Mouse (Mus musculus) midbrain, postnatal 0 days (tissue): ENCODE measurements around the gene Lypd6b. TPM values are rescaled to one million over a fixed set of nuclear protein-coding genes. Genes with fewer than 3 reads are reported as not detected.

Experiments used
- ATAC-seq: fragments of 200-750 bp; cut with Nextera tagmentation; 2 replicates; pipeline ENCODE4 v1.8.0; 2017; ENCODE audit warnings: moderate number of reproducible peaks, mild to moderate bottlenecking, moderate TSS enrichment, moderate library complexity; ENCODE audit not compliant: low FRiP score
- DNase-seq: peaks from one replicate; pipeline ENCODE4 v3.0.0-alpha.2; 2015; ENCODE audit warnings: low spot score
- H3K27ac ChIP-seq: fragments of 300-500 bp; sonication (generic); 2 replicates; pipeline ENCODE4 v1.5.1; 2014; ENCODE audit warnings: low read depth, mild to moderate bottlenecking, low read length, mixed read lengths
- H3K27me3 ChIP-seq: fragments of 300-500 bp; sonication (generic); 2 replicates; pipeline ENCODE4 v1.6.1; 2014; ENCODE audit warnings: low read length, control low read depth, mixed read lengths; ENCODE audit not compliant: insufficient read depth
- H3K36me3 ChIP-seq: fragments of 300-500 bp; sonication (generic); 2 replicates; pipeline ENCODE4 v1.6.1; 2014; ENCODE audit warnings: low read length, control low read depth, mixed read lengths; ENCODE audit not compliant: insufficient read depth
- H3K4me1 ChIP-seq: fragments of 300-500 bp; sonication (generic); 2 replicates; pipeline ENCODE4 v1.6.1; 2014; ENCODE audit warnings: mild to moderate bottlenecking, control low read depth, antibody characterized with exemption, low read length, mixed read lengths; ENCODE audit not compliant: insufficient read depth
- H3K4me2 ChIP-seq: fragments of 300-500 bp; sonication (generic); 2 replicates; pipeline ENCODE4 v1.6.1; 2014; ENCODE audit warnings: low read depth, mild to moderate bottlenecking, low read length, mixed read lengths; ENCODE audit not compliant: poor library complexity, severe bottlenecking
- H3K4me3 ChIP-seq: fragments of 300-500 bp; sonication (generic); 2 replicates; pipeline ENCODE4 v1.5.1; 2014; ENCODE audit warnings: low read depth, mild to moderate bottlenecking, low read length, moderate library complexity
- H3K9ac ChIP-seq: fragments of 300-500 bp; sonication (generic); replicated peaks from 2 replicates; pipeline ENCODE4 v1.6.1; 2014; ENCODE audit warnings: mild to moderate bottlenecking, low read length, moderate library complexity, mixed read lengths; ENCODE audit not compliant: poor library complexity, severe bottlenecking
- H3K9me3 ChIP-seq: fragments of 300-500 bp; sonication (generic); 2 replicates; pipeline ENCODE4 v1.6.1; 2016; ENCODE audit warnings: low read length, control low read depth
- CTCF ChIP-seq: IDR thresholded peaks from 2 replicates; pipeline ENCODE4 v1.5.1; 2016; ENCODE audit warnings: antibody characterized with exemption, mild to moderate bottlenecking
- WGBS: fragments of 180-500 bp; shearing (Covaris S2); extraction: QIAGEN DNeasy Blood & Tissue Kit; methylation state at CpG from one replicate; pipeline ENCODE4 v1.1.7; 2014; 5-methylcytosine and 5-hydroxymethylcytosine counted together
- polyA plus RNA-seq: library from polyadenylated mRNA; unstranded; fragments of >200 nt; fragmentation: Nextera tagmentation; extraction: Ambion mirVana; gene quantifications from 2 replicates; pipeline ENCODE4 v1.2.1, GENCODE M21; 2015
- total RNA-seq: library from RNA; depleted of rRNA; stranded (reverse); fragments of >200 nt; gene quantifications from 2 replicates; pipeline ENCODE4 v1.2.3, GENCODE M21; 2014

Gene Lypd6b
- total and polyA plus RNA-seq, 2 experiments from 2014 or later = 18.6 to 28.1 TPM

DNA sequence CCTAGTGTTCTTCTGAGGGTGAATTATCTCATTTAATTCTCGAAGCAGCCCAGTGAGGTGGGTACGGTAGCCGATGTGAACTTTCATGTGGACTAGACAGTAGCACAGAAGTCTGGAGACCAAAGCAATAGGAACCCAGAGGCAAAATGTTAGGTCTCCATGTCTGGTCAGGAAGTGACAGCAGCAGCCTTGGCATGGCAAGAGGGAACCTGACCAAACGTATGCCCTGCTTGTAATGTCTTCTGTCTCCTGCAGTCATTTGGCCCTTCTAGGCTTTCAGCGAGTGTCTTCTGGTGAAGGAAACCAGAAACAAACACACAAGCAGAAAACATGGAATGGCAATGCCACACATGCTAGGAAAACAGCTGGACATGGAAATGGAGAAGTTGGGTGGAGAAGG is 29.1 kb downstream of the Lypd6b start:
- Histone ChIP-seq H3K27me3 (no peaks in the 10 kb centered on the region), H3K36me3 (no peaks in the 10 kb centered on the region), H3K4me3 (no peak overlapping the region), H3K9me3 (no peaks in the 10 kb centered on the region), H3K4me1 (no peaks in the 10 kb centered on the region), H3K4me2 (no peak overlapping the region), H3K27ac (no peak overlapping the region), H3K9ac (no peak overlapping the region)
- 92% methylated on average over 5 of the region's 5 CpGs for WGBS
- DNase-seq (no peak), ATAC-seq (0 out of 2 replicates have a peak, but pooled peaks have one; percentile 23)
- no peak for TF ChIP-seq CTCF

DNA sequence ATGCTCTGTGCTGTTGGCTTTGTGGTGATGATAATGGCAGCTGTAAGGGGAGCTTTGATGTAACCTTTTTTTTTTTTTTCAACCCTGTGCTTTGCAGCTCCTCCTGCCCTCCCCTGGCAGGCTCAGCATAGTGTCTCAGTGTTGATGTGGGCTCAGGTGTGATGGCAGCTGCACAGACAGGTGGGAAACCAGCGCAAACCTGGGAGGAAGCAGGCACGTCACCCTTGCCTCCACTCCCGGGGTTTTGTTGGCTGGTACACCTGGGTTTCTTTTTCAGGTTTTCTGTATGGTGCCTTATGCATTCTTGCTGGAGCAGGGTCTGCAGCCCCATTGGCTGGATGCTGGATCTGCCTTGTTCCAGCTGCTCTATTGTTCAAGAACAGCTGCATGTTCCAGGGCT is 29.7 kb downstream of the Lypd6b start:
- Histone ChIP-seq H3K27ac (no peak overlapping the region), H3K9ac (no peak overlapping the region), H3K4me1 (no peaks in the 10 kb centered on the region), H3K9me3 (no peaks in the 10 kb centered on the region), H3K4me3 (no peak overlapping the region), H3K36me3 (no peaks in the 10 kb centered on the region), H3K4me2 (no peak overlapping the region), H3K27me3 (no peaks in the 10 kb centered on the region)
- no peak for DNase-seq
- no peak for TF ChIP-seq CTCF
- WGBS = 98% methylated on average over 3 of the region's 3 CpGs
- no peak for ATAC-seq

- Histone ChIP-seq H3K27ac (no peak overlapping the region), H3K4me1 (no peaks in the 10 kb centered on the region), H3K4me2 (no peak overlapping the region), H3K27me3 (no peaks in the 10 kb centered on the region), H3K36me3 (no peaks in the 10 kb centered on the region), H3K9me3 (no peaks in the 10 kb centered on the region), H3K4me3 (no peak overlapping the region), H3K9ac (no peak overlapping the region)
- 93% methylated on average over 5 of the region's 5 CpGs for WGBS
- no peak for TF ChIP-seq CTCF
- ATAC-seq = no peak
- DNase-seq = no peak
These were observed 30.6 kb downstream of the Lypd6b start for GRCm38 (mm10) chr2:49818126-49818525.

GRCm38 (mm10) chr2:49822312-49822711 is 34.8 kb downstream of the Lypd6b start:
- Histone ChIP-seq H3K36me3 (no peaks in the 10 kb centered on the region), H3K27me3 (no peaks in the 10 kb centered on the region), H3K9me3 (no peaks in the 10 kb centered on the region), H3K4me1 (no peaks in the 10 kb centered on the region), H3K9ac (no peak overlapping the region), H3K27ac (no peak overlapping the region), H3K4me2 (no peak overlapping the region), H3K4me3 (no peak overlapping the region)
- no peak for TF ChIP-seq CTCF
- ATAC-seq = no peak
- no peak for DNase-seq
- 93% methylated on average over 1 of the region's 1 CpGs for WGBS

DNA sequence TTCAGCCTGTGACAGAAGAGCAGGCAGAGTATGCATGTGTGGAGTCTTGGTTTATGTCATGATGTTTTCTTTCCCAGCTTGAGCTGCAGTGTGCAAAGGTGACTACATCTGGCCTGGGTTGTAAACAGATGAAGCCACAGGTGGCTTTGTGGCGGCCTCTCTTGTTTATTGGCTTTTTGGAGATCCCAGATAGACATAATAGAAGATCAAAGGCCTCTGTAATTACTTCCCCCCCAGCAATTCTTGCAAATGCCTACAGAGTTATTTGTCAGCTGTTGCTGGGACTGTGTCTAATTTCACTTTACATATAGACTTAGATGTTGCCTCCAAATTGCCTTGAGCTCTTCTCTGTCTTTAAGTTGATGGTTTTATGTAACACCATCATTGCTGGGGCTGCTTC is 38.1 kb downstream of the Lypd6b start:
- no peak for DNase-seq
- no peak overlapping the region for H3K9ac ChIP-seq
- H3K4me2 ChIP-seq = no peak overlapping the region
- 46% methylated on average over 1 of the region's 1 CpGs for WGBS
- H3K27ac ChIP-seq = no peak overlapping the region
- no peak for TF ChIP-seq CTCF
- no peaks in the 10 kb centered on the region for H3K36me3 ChIP-seq
- H3K4me3 ChIP-seq = no peak overlapping the region
- no peaks in the 10 kb centered on the region for H3K4me1 ChIP-seq
- no peaks in the 10 kb centered on the region for H3K9me3 ChIP-seq
- ATAC-seq = no peak
- no peaks in the 10 kb centered on the region for H3K27me3 ChIP-seq

GRCm38 (mm10) chr2:49827756-49828155 is 40.3 kb downstream of the Lypd6b start:
- no peak overlapping the region for H3K4me3 ChIP-seq
- H3K27ac ChIP-seq = no peak overlapping the region
- ATAC-seq (no peak), DNase-seq (no peak)
- H3K4me1 ChIP-seq = no peaks in the 10 kb centered on the region
- TF ChIP-seq CTCF = no peak
- H3K4me2 ChIP-seq = no peak overlapping the region
- no peaks in the 10 kb centered on the region for H3K27me3 ChIP-seq
- H3K36me3 ChIP-seq = no peaks in the 10 kb centered on the region
- H3K9me3 ChIP-seq = no peaks in the 10 kb centered on the region
- no peak overlapping the region for H3K9ac ChIP-seq
- WGBS = 46% methylated on average over 4 of the region's 4 CpGs
